Mouse (Mus musculus): Measurements from ENCODE around the gene Tpx2.

DNA sequence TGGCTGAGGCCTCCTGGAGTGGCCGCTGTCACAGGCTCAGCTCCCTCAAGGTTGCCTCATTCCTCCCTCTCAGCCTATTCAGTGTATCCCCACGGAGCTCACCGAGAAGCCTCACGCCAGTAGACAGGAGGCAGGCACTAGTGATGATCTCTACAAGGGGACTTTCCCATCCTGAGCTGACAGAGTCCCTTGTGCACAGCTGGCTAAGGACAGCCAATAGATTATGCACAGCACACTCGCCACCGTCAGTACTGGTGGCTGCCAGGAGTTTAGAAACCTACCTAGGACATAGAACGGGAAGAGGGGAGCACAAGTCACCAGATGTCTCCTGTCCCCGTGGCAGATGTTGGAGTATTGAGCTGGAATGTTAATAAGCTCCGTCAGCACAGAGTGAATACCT lies 69.9 kb downstream of the Tpx2 start:
- no peak for TF ChIP-seq CTCF (IDR thresholded peaks at IDR 0.05; ENCODE audit: control insufficient read depth, insufficient read depth, insufficient read length)
- TF ChIP-seq MAX (IDR thresholded peaks at IDR 0.05): no peak
- no peak for TF ChIP-seq USF1 (IDR thresholded peaks at IDR 0.05; ENCODE audit: low read depth)
- TF ChIP-seq FOSL1 (IDR thresholded peaks at IDR 0.05; ENCODE audit: insufficient read depth, low read length, poor library complexity, severe bottlenecking): no peak
- no peak for TF ChIP-seq CEBPB (IDR thresholded peaks at IDR 0.05; ENCODE audit: low read depth)

Data from C2C12 (cell line).